Mouse (Mus musculus) MEL-GATA-1-ER (cell line): ENCODE results near the gene Slc13a1.

Experiments
- DNase-seq: peaks from one replicate; pipeline ENCODE4 v3.0.0-alpha.2; 2012; ENCODE audit warnings: low read depth; ENCODE audit errors: extremely low read depth

Gene Slc13a1

GRCm38 (mm10) chr6:24097400-24097799, 70.5 kb downstream of the Slc13a1 start:
- DNase-seq, result no peak

DNA sequence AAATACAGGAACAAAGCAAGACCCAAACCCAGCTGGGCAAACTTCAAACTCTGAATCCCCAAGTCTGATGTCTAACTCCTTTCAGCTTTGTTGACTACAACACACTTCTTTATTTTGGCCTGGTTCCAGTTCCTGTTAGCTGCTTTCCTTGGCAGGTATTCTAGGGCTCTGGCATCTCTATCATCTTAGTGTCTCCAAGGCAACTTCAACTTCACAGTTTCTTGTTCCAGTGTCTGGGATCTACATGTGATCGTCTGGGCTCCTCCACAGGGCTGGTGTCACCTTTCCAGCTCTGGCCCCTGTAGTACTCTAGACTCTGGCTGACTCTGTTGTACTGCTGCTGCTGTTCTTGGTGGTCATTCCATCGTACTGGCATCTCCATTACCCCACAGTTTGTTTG, 91.8 kb downstream of the Slc13a1 start:
- DNase-seq, result no peak

GRCm38 (mm10) chr6:24072804-24073203, 95.1 kb downstream of the Slc13a1 start:
- no peak for DNase-seq

DNA sequence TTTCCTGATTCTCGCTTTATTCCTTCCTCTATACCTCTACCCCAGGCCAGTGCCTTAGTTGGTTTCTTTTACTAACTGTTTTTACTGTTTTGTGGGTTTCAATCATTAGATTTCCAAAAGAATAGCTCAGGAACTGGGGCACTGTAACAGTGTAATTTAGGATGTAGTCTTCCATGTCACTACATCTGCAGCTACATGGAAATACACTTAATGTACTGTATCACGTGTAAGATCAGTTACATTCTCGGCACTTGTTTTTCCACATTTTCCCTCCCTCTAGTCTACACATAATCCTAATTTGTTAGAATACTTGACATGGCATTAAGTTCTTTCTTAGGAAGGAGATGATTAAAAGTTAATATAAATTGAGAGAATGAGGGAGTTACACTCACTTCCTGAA, 108.1 kb downstream of the Slc13a1 start:
- DNase-seq, result no peak

DNA sequence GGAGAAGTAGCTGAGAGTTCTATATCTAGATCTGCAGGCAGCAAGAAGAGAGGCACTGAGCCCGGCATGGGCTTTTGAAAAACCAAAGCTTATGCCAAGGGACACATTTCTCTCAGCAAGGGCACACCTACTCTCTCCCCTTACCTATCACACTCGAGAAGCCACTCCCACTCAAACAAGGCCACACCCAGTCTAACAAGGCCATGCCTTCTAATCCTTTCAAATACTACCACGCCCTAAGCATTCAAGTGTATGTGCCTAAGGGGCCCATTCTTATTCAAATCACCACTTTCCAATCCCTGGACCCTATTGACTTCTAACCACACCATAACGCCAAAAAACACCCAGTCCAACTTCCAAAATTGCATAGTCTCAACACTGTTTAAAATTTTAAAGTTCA, 112.8 kb downstream of the Slc13a1 start:
- no peak for DNase-seq

DNA sequence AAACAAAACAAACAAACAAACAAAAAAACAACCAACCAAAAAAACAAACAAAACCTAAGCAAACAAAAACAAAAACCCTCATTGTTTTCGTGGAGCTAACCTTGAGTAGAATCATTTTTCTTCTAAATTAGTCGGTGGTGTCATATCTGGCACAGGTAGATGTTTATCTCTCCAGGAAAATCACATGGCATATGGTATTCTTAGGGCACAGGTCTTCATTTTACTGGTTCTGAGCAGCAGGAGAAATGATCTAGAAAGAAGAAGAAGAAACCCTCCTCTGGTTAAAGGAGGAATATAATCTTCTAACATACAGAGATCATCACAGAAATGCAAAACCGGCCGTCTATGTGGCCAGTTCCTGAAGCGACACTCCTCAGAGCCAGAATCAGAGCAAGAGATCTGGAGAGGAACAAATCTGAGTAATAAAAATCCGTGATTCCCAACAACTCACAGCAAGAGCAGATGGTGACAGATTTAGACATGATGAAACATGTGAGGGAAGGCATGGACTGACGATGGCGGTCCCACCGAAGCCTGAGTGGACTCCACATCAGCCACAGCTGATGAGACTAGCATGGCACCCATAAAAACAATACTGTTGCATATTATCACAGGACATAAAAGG, 113.7 kb downstream of the Slc13a1 start:
- no peak for DNase-seq

GRCm38 (mm10) chr6:24047014-24047770, 120.7 kb downstream of the Slc13a1 start:
- no peak for DNase-seq

DNA sequence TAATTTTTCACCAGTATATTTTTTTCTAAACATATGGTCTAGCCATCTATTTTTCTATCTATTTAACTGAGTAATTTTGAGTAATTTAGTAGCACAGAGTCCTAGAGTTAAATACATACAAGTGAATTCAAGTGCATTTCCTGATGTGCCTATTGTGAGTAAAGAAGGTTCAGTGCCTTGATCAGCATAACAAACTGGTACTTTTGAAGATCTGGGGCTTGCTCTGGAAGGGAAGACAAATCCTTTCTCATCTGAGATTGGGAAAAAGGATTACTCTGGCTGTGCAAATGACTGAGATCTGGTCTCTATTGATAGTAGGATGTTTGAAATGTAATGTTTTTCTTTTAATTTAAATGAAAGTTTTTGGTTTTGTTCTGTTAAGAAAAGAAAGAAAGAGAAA, 124.4 kb downstream of the Slc13a1 start:
- DNase-seq, result no peak
